Mouse (Mus musculus): Measurements from ENCODE around the gene Scarf2.

GRCm38 (mm10) chr16:17838051-17838450 lies 41.0 kb downstream of the Scarf2 start, which contains the start of gene Car15:
- TF ChIP-seq POLR2A (IDR thresholded peaks at IDR 0.05; ENCODE audit: borderline replicate concordance, extremely low read depth, low read depth, low read length) = no peak
- TF ChIP-seq CTCF (IDR thresholded peaks at IDR 0.05; ENCODE audit: insufficient read depth, low read length) = no peak

Measured in lung, adult 2 months (tissue).